Mouse (Mus musculus): ENCODE data around the gene Vps37c.

Vps37c gene

DNA sequence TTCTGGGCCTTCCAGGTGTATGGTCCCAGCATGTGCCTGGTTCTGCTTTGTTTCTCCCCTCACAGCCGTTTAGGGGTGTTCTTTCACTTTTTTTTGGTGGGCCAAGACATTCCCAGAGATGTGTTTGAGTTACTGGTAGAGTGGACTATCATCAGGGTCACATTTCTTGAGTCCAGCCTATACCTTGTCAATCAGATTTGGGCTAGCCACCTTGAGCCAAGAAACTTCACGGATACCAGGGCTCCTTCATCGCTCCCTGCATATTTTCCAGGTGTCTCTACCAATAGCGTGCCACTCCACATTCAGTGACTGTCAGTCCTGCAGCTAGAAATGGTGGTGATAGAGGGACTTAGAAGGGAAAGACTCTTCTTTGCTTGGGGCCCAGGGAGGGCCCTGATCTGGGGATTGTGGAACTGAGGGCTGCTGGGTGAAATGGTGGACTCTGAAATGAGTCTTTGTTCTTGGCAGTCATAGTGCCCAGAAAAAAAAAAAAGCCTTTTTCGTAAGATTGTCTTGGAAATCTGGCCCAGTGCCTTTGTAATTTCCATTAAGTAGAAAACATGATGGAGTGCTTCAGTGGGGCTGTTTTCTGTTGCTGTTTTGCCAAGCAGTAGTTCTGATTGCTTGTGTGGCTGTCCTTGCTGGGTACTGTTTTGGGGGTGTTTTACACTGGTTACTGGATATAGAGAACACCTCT, 1.1 kb downstream of the Vps37c start:
- no peak for DNase-seq (ENCODE audit: low spot score)

DNA sequence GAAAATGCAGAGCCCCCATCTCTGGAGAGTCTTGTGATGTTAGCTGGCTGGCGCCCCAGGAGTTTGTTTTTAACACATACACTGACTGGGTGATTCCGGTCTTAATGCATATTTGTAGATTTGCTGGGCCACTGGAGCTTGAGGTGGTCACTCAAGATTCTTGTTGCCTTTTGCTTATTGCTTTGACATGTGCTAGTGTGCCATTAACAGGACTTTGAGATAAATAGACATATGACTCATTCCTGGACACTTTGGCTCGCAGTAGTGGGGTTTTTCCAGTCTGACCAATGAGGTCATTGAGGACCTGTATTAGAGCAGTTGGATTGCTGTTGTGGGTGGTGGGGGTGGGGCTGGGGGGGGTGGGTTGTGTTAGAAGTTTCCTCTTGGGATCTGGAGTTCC, 1.8 kb downstream of the Vps37c start:
- no peak for DNase-seq (ENCODE audit: low spot score)

DNA sequence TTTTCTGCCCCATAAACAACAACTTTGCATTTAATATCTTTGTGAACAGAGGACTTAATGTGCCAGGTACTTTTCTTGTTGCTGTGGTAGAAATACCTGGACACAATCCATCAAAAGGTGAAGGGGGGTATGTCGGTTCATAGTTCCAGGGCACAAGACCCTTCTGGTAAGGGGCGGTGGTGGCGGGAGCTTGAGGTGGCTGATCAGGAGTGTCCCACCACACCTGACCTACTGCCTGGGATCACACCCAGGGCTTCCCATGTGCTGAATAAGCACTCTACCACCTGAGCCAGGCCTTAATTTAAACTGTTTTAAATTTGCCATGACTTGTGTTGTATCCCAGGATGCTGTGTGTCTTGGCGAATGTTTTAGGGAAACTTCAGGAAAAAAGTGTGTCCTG, 2.6 kb downstream of the Vps37c start:
- no peak for DNase-seq (ENCODE audit: low spot score)

DNA sequence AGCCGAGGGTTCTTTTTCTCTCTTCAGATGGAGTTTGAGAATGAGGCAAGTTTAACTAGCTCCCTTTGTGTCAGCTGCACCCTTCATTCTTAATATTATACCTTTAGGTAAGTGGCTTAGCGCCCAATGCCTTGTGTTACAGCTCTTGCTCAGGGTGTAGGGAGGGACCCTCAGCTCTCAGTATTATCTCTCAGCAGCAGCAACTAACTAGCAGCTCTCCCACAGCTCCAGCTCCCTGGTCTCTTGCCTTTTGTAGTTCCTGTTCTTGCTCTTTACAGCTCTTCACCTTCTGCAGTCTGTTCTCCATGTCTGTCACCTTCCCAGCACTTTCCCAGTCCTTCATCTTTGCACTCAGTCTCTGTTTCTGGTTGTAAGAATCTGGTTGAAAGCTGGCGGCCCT, 3.1 kb downstream of the Vps37c start:
- no peak for DNase-seq (ENCODE audit: low spot score)

DNA sequence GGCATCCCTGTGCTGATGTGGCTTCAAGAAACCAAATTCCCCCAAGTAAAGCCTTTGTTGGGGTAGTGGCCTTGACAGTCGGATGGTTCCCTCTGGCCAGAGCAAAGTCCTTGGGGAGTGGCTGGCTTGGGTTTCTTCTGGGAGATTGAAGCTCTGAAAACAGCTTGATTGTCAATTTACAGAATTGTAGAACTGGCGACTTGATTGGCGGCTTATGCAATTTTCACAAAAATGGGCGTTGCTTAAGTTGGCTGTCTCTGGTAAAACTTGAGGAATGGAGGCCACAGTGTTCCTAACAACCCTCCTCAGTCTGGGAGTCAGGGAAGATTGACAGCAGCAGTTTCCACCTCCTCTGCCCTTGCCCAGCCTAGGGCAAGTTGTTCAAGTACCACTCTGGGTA, 3.8 kb downstream of the Vps37c start:
- no peak for DNase-seq (ENCODE audit: low spot score)

DNA sequence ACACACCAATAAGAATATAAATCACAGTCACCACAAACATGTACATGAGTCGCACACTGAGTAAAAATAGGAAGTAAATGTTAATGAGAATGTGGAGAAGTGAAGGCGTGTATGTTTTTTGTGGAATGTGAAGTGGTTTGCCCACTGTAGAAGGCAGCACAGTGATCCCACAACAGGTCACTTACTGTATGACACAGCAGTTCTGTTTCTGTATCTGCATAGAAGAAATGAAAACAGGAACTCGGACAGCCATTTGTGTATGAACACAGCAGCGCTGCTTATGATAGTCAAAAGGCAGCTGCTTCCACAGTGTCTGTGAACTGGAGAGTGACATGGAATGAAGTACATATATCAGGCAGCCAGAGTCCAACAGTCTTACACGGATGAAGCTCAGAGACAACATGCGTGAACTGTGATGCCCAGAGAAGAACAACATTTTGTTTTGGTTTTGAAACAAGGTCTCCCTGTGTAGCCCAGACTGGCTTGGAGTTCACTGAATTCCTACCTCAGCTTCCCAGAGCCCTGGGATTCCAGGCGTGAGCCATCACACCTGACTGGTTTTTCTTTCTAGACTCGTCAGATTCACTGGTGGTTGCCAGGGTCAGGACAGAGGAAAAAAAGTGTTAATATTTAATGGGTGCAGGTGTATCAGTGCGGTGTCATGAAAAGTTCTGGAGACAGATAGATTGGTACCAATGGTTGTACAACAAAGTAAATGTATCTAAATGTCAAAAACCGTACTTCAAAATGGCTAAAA, 5.6 kb downstream of the Vps37c start:
- no peak for DNase-seq (ENCODE audit: low spot score)

DNA sequence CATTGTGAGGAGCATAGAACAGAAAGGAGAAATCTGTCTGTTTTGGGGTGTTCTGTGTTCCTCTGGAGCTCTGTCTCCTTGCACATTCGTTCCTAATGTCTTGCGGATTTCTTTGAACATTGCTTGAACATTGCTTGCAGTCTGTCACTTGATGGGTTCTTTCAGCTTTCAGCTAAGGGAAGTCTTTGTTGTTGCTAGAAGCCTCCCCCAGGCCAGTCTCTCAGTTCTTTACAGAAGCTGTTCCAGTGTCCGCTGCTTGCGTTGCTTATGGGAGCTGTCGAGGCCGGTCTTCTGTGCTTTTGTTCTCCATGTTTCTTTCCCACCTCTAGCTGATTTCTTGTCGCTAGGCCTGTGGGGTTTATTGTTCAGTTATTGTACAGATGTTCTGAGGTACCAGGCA, 7.3 kb downstream of the Vps37c start:
- DNase-seq (ENCODE audit: low spot score), result no peak

DNA sequence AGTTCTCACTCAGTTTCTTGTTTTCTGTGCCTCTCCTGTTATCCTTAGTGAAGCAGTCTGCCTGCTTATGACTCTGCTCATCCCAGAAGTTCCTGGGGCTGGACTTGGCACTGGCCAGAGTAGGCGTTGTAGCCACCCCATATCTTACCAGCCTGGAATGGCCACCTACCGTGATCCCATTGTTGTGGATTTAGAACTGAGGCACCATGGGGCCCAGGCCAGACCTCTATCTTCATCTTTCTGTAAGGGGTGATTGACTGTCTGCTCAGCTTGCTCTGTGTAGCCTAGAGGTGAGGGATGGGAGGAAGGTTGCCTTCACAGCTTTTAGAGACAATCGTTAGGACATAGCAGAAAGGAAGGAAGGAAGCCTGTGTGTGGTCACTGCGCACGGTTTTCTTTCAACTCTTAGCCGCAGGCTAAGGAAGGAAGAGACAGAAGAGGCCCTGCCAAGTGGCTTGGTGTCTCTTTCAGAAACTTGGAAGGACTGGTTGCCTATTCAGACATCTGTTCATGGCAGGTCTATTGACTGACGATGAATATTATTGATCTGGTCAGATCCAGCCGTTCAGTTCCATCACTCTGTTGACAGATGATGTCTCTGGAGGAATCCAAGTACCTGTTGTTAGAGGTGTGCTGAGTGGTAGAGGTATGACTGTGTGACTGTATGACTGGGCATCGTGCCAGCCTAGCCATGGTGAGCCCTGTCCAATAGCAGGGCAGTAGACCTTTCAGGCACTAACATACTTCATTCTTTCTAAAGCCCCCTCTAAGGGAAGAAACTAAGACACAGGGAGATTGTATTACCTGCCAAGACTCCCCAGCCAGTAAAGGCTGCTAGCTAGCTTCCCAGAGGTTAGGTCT, 9.8 kb downstream of the Vps37c start:
- no peak for DNase-seq (ENCODE audit: low spot score)

DNA sequence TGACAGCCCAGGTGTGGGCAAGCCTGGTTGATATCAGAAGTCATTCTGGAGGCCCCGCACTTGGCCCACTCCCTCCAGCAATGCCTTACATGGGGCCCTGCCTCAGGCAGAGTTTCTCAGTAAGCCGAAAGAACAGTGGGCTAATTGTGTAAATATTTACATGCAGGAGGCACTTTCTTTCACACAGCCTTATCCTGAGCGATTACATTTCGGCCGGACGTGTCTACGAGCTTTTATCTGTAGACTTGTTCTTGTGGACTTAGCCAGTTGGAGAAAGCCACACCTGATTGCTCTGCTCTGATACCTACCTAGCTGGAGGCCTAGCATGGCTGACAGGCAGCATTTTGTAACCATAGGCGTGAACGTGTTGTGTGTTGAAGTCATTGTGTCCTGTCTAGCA, 11.3 kb downstream of the Vps37c start:
- no peak for DNase-seq (ENCODE audit: low spot score)

DNA sequence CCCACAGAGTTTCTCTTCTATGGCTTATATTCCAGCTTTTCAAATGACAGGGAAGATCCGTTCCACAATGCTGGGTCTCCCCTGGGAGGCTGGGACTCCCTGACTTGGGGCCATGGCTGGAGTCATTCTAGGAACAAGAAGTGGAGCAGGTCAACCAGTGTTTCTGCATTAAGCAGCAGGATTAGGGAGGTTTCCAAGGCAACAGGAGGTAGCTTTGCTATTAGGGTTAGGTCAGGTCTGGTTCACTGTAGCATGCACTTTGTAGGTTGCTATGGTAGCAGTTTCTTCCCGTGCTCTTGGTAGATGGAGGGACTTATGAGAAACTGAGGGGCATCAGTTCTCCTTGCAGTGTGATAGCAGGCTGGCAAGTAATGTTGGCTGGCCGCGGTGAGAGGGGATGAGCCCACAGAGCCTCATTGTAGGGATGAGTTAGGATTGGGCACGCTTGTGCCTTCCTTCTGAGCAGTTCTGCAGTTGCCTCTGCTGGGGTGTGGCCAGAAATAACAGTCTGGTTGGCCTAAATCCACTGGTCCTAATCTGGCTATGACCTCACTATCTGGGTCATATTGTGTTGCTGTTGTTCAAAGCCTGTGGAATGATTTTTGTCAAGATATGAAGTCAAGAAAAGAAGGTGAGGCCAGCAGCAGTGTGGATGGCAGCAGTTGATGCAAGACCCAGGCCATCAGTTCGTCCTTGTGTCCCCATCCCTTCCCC, 12.6 kb downstream of the Vps37c start:
- DNase-seq (ENCODE audit: low spot score), result no peak

DNA sequence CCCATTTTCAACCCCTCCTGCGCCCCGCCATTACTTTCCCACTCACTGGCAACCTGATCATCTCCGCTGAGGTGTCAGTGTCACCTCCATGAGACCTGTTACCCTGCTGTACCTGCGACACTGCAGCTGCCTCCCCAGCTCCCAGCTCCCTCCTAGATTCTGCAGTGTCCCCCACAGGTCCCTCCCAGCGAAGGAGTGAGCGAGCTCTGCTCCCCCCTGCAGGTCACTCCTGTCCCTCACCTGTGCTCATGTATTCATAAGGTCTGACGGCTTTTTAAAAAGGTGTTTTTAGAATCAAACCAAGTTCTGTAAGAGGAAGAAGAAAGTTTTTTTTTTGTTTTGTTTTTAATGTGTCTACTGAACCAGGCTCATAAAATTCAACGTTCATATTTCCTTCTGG, 13.6 kb downstream of the Vps37c start:
- no peak for DNase-seq (ENCODE audit: low spot score)

DNA sequence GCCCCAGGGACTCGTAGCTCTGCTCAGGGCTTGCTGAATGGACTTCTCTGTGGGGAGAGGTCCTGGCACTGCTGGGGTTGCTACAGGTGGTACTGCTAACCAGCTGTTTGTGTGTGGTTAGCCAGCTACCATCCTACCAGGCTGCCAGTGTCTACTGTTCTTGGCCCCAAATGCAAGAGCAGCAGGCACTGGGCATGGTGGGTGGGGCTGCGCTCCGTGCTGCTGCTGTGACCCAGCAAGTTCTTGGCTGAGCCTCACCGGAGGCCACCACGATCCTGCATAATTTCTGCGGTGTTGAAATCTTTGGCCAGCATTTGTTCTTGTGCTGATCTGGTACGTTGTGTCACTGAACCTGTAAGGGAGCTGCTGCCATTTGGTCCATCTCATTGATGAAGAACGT, 14.9 kb downstream of the Vps37c start:
- DNase-seq (ENCODE audit: low spot score), result no peak

DNA sequence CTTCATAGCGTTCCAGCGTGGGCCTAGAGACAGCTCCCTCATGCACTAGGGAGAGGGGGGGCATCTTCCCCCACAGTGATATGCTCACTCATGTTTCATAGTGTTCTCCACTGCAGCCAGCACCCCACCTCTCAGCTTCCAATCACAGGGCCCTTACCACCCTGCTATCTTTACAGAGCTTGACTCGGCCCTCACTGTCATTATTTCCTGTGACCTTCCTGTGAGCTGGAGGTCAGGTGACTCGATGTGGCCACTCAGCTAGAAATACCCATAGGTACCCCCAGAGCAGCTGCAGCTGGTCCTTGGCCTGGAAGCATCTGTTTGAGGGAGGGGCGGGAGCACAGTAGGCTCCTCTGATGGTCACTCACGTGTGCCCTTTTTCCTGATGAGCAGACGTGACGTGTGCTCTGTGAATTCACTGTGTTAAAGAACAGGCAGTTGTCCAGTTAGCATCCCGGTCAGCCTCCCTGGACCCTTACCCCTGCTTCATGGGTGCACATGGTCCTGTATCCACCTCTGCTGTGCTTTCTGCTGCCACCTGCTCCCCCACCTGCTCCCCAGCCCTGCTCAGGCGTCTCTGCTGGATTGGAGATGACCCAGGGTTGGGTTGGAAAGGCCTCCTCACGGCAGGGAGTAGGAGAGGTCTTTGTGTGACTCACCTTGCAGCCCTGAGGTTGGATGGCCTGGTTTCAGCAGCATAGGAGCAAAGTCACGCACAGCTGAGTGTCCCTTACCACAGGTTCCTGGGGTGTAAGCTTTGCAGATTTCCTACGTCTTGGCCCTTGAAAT, 18.7 kb downstream of the Vps37c start:
- DNase-seq (ENCODE audit: low spot score), result no peak

DNA sequence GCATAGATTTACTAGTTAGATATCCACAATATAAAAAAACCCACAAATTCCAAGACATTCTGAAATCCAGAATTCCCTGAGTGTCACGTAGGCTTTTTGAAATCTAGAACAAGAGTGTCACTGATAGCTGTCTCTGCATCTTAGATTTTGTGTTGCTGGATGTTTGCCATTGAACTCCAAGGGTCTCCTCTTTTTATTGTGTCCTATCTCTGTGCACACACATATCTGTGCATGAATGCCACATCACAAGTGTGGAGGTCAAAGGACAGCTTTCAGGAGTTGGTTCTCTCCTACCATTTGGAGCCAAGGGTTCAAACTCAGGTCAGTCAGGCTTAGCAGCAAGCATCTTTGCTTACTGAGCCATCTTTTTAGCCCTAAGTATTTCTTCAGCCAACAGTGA, 19.3 kb downstream of the Vps37c start:
- no peak for DNase-seq (ENCODE audit: low spot score)

DNA sequence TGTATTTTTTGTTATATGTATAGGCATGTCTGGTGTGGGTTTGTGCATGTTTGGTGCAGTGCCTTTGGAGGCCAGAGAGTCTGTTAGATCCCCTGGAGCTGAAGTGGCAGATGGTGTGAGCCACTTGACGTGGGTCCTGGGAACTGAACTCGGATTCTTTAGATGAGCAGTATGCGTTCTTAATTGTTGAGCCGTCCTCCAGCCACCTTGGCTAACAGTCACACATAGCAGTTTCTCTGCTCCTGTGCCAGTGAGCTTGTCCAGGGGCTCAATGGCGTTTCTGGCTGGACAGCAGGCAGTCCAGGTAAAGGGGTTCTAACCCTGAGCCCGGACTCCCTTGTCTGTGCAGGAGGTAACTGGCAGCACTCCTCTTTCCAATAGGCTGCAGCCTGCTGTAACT, 20.4 kb downstream of the Vps37c start:
- DNase-seq (ENCODE audit: low spot score), result no peak

DNA sequence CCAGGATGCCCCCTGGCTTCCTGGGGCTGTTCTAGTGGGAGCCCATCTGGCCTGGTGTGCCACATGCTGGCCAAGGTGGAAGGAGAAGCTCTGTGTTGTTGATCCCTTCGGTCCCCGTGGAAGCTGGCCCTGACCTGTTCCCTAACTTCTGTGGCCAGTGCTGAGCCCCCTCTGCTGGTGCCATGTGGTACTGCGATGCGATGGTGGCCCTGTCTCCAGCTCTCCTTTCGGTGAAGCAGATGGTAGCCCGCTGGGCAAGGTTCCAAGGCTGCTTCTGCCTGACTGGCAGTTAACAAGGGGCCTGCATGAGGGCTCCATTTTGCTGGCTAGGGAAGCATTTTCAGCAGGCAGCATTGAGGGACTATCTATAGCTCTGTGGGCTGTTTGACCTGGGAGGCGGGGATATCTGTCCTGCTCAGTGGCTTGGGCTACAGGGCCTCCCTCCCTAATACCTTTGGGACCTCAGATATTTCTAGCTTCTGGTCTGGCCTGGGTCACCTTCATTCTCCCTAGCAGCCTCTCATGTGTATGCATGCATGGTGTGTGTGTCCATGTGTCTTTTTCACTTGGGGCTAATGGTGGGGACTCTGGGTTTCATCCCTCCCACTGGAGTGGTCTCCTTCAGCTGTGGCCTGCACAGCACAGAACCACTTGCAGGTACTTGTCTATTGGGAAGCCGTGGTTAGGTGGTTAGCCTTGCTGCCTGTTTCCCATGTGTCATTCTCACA, 21.0 kb downstream of the Vps37c start:
- DNase-seq (ENCODE audit: low spot score), result peak; percentile 81

DNA sequence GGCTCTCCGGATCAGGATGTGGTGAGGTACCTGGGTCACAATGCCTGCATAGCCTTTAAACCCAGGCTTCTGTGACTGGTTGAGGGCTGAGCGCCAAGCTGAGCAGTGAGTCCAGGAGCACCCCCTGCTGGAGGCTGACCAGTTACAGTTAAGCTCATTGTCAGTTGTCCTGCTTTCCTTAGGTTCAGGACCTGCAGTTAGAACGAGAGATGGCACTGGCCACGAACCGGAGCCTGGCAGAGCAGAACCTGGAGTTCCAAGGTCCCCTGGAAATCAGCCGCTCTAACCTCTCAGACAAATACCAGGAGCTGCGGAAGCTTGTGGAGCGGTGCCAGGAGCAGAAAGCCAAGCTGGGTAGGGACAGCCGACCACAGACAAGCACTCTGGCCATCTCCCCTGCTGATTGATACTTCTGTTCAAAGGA, 21.6 kb downstream of the Vps37c start:
- peak; percentile 39 for DNase-seq (ENCODE audit: low spot score)

DNA sequence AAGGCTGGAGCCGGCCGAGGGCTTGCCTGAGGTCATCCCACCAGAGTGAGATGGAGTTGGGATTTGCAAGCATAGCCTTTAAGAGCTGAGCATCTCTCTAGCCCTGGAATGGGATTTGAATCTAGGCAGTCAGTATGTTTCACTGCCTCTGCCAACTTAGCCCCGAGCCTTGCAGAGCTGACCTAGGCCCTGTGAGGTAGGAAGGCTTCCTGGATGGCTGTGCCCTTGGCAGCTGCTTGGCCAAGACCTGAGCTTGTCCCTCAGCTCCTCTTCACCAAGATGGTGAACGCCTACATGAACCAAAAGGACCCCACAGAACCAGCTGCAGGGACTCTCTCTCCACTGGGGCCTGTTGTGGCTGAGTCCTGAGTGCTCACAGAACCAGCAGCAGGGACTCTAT, 22.2 kb downstream of the Vps37c start:
- DNase-seq (ENCODE audit: low spot score), result no peak

DNA sequence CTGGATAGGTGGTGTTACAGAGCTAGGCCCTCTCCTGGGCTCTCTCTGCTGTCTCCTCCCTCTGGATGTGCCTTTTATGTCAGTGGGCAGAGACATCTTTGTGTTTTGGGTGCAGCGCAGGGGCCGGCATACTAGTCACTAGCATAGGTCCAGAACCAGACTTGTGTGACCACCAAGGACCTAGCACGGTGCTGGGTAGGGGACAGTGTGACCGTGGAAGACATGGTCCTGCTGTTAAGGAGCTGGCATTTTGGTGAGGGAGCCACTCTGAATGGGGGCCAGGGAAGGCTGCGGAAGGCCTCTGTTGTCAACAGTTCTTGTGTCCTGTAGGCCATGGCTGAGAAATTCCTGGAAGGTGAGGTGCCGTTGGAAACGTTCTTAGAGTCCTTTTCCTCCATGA, 23.7 kb downstream of the Vps37c start:
- DNase-seq (ENCODE audit: low spot score), result no peak

DNA sequence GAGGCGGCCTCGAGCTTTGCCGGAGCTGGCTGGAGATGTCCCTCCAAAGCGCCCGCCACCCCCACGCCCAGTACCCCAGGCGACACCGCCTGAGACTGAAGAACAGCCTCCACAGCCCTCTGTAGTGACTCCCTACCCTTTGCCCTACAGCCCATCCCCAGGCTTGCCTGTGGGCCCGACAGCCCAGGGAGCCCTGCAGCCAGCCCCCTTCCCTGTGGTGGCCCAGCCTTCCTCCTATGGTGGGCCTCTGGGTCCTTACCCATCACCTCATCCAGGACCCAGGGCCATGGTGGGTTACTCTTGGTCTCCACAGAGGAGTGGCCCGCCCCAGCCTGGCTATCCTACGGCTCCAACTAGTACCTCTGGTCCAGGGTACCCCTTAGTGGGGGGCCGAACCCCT, 24.1 kb downstream of the Vps37c start:
- DNase-seq (ENCODE audit: low spot score), result no peak

DNA sequence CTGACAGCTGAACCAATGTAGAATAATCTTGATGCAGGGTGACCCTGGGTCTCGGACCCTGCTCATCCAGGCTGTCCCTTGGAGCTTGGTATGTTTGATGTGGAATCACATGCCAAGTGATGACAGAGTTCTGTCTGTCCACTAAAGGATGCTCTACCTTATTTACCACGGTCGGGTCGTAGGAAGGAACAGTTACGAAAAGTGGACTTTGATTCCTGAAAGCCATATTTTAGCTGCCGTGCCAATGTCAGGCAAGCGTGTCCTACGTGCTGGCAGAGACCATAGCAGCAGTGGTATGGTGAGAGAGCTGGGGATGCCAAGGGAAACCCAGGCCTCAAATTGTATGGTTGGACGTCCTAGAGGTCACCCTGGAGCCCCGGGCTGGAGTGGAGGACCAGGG, 25.0 kb downstream of the Vps37c start:
- no peak for DNase-seq (ENCODE audit: low spot score)

Data from spleen, adult 12 weeks (tissue).